Mouse (Mus musculus) limb, embryonic 10.5 days (tissue): ENCODE measurements around the gene Gm20715. TPM values are rescaled to one million over a fixed set of nuclear protein-coding genes. Genes with fewer than 3 reads are reported as not detected.

ENCODE experiments used
- DNase-seq: peaks from one replicate; pipeline ENCODE4 v3.0.0-alpha.2; 2017; ENCODE audit warnings: low spot score
- H3K27ac ChIP-seq: fragments of 300-500 bp; sonication (generic); 2 replicates; pipeline ENCODE4 v1.5.1; 2016; ENCODE audit warnings: mild to moderate bottlenecking
- H3K27me3 ChIP-seq: fragments of 300-500 bp; sonication (generic); 2 replicates; pipeline ENCODE4 v1.6.1; 2016; ENCODE audit warnings: low read depth, mild to moderate bottlenecking; ENCODE audit not compliant: poor library complexity, severe bottlenecking
- H3K36me3 ChIP-seq: fragments of 300-500 bp; sonication (generic); 2 replicates; pipeline ENCODE4 v1.6.1; 2016; ENCODE audit warnings: mild to moderate bottlenecking, moderate library complexity
- H3K4me1 ChIP-seq: fragments of 300-500 bp; sonication (generic); 2 replicates; pipeline ENCODE4 v1.6.1; 2016
- H3K4me3 ChIP-seq: fragments of 300-500 bp; sonication (generic); 2 replicates; pipeline ENCODE4 v1.5.1; 2016; ENCODE audit warnings: mild to moderate bottlenecking, moderate library complexity
- H3K9me3 ChIP-seq: fragments of 300-500 bp; sonication (generic); replicated peaks from 2 replicates; pipeline ENCODE4 v1.6.1; 2016; ENCODE audit warnings: mild to moderate bottlenecking
- WGBS: fragments of 180-500 bp; shearing (Covaris S2); methylation state at CpG from one replicate; pipeline ENCODE4 v1.1.7; 2016; 5-methylcytosine and 5-hydroxymethylcytosine counted together
- polyA plus RNA-seq: library from polyadenylated mRNA; unstranded; fragments of >200 nt; fragmentation: Nextera tagmentation; extraction: Ambion mirVana; gene quantifications from 2 replicates; pipeline ENCODE4 v1.2.1, GENCODE M21; 2016

The Gm20715 gene
- polyA plus RNA-seq, 1 experiment from 2014 or later, result 0.03 TPM

DNA sequence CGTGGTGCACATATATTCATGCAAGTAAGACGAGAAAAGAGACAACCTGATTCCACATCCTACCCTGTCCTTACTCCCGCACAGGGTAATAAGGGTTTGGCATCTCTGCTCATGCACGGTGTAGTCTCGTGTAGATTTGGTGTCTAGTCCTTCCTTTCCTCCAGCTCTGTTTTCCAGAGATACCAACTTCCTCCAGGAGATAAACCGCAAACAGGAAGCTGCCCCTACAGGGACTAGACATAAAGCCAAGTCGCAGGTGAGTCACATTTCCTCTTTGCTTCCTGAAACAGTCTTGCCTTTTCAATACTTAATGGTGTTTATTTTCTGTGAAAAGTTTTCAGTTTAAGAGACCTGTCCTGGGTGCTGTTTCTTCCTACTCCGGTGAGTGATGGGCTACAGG, 26.1 kb upstream of the Gm20715 start:
- Histone ChIP-seq H3K9me3 (no peaks in the 10 kb centered on the region), H3K4me3 (peak overlapping the region; percentile 62), H3K27ac (peak overlapping the region; percentile 80; the same call in 1 of the 2 replicates), H3K27me3 (no peaks in the 10 kb centered on the region), H3K4me1 (peaks cover 14% of the 10 kb centered on the region), H3K36me3 (peaks cover 8% of the 10 kb centered on the region)
- DNase-seq, result no peak
- 72% methylated on average over 8 of the region's 8 CpGs for WGBS

DNA sequence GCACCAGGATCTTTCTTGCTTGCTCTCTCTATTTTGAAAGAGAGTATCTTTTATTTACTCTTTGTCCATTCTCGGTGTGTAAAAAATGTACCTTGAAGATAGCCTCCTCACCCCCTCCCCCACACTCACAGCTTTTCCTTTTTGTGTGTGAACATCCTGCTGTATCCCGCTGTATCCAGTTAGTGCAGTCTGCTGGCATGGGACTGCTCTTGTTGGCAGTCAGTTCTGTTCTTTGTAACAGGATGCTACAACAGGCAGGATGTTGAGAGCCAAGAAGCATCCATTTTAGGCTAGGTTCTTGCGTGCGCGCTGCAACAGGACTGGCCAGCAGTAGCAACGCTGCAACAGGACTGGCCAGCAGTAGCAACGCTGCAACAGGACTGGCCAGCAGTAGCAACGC, 23.1 kb upstream of the Gm20715 start:
- H3K4me3 ChIP-seq, result no peak overlapping the region
- H3K27ac ChIP-seq, result no peak overlapping the region
- peaks cover 34% of the 10 kb centered on the region for H3K36me3 ChIP-seq
- no peaks in the 10 kb centered on the region for H3K27me3 ChIP-seq
- no peaks in the 10 kb centered on the region for H3K9me3 ChIP-seq
- DNase-seq, result no peak
- 94% methylated on average over 8 of the region's 8 CpGs for WGBS
- H3K4me1 ChIP-seq, result peaks cover 13% of the 10 kb centered on the region

DNA sequence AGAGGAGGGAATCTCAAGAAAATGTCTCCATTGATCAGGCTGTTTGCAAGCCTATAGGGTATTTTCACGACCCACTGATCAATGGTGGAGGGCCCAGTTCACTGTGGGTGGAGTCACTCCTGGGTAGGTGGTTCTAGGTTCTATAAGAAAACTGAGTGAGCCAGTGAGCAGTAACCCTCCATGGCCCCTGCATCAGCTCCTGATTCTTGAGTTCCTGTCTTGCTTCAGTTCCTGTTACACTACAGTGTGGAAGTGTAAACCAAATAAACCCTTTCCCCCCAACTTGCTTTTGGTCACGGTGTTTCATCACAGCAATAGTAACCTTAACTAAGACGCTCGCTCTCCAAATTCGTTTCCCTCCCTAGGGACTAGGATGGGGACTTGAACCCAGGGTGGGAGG, 21.1 kb upstream of the Gm20715 start:
- 89% methylated on average over 5 of the region's 5 CpGs for WGBS
- Histone ChIP-seq H3K9me3 (no peaks in the 10 kb centered on the region), H3K27me3 (no peaks in the 10 kb centered on the region), H3K36me3 (peaks cover 54% of the 10 kb centered on the region), H3K4me1 (no peaks in the 10 kb centered on the region), H3K4me3 (no peak overlapping the region), H3K27ac (no peak overlapping the region)
- DNase-seq, result no peak

DNA sequence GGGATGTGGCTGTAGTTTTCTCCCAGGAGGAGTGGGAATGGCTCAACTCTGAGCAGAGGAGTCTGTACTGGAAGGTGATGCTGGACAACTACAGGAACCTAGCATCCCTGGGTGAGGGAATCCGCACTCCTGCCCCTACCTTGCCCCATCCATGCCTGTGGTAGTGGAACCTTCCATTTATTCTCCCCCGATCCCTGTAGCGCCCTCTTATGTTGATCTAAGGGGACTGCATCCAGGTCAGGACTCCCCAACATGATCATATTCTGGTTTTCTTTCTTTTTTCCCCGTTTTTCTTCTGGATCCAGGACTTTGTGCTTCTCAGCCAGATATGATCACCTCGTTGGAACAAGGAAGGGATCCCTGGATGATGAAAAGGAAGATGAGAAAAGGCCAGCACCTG, 20.6 kb upstream of the Gm20715 start:
- H3K9me3 ChIP-seq, result no peaks in the 10 kb centered on the region
- WGBS, result 67% methylated on average over 5 of the region's 5 CpGs
- DNase-seq, result no peak
- H3K4me1 ChIP-seq, result no peaks in the 10 kb centered on the region
- H3K27ac ChIP-seq, result no peak overlapping the region
- H3K27me3 ChIP-seq, result no peaks in the 10 kb centered on the region
- H3K4me3 ChIP-seq, result no peak overlapping the region
- peaks cover 58% of the 10 kb centered on the region for H3K36me3 ChIP-seq

DNA sequence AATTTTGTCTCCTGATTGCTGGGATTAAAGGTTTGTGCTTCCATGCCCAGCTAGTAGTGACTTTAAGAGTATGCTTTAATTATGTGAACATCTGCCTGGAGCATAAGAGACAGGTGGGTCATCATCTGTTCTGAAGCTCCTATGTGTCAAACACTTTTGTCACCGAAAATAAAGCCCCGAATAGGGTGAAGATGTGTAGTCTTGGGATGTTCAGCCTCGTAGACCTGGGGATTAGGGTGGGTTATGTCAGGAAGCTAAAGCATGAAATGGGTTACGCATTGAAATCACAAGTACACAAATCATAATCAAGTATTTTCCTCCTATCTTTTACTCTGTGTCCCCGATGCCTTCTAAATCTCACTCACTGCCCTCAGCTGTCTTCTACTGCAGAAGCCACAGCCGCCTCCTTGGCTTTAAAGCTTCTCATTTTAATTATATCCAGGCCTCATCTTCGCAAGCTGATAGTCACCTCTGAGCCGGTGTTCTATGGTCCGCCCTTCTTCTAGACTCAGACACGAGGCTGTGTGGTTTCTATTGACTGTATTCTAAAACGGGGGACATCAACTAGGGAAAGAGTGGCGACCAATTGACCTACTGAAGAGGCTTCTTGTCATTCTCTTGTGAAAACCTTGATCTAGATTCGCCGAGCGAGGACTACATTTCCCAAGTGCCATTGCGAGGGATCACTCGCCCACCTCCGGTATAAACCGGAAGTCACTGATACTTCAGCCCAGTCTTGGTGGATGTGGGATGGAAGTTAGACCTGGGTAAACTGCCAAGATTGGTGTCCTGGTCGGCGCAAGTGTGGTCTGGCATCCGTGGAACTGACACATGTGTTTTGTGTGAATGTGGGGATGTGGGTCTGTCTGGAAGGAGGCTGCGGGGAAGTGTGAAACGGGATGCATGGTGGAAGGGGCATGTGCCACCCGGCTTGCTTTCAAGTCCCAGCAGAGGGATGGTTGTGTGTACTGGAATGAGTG, 11.8 kb upstream of the Gm20715 start, which contains the start of gene Smim17:
Smim17 (plus strand) TSS at position 720 of the 980 bp plus-strand sequence.
- Histone ChIP-seq H3K36me3 (peaks cover 24% of the 10 kb centered on the region), H3K4me3 (peak within 1 kb of the TSS; percentile 60), H3K27ac (0 out of 2 replicates have a peak within 1 kb of the TSS, but pooled peaks have one; percentile 28), H3K4me1 (0 out of 2 replicates have a peak, but pooled peaks cover 4% of the 10 kb centered on the region), H3K9me3 (no peaks in the 10 kb centered on the region), H3K27me3 (no peaks in the 10 kb centered on the region)
- peak; percentile 54 for DNase-seq
- WGBS, result 25% methylated on average over 25 of the region's 25 CpGs

DNA sequence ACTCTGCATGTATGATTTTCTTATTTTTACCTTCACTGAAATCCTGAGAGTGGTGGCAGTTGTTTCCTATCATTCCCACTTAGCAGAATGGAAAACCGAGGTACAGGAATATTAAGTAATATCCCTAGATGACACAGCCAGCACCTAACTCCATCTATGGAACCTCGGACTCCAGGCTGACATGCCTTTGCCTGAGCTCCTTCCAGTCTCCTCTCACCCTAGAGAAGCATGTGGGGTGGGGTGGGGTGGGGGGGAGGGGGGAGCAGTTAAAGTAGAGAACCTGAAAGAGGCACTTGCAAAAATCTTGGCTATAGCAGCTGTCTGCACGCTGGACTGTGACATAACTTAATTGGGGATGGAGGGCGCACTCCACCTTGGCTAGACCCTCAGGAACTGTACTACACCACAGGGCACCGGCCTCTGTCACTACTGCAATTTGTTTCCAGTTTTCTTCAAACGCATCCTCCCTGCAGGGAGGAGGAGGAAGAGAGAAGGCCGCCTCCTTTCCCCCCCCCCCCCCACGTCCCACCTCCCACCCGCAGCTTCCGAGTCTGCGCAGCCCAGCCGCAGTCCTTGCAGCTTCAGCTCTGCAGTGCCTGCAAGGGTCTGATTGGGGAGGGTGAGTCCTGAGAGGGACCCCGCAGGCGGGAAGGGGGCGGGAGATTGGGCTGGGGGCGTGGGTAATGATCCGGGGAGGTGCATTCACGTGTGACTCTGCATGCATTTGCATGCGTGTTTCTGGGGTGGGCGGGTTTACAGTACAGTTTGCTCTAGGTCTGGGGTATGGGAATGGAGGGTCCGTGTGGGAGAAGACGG, 4.8 kb downstream of the Gm20715 start:
- no peak for DNase-seq
- Histone ChIP-seq H3K27me3 (peaks cover 5% of the 10 kb centered on the region; the same call in 1 of the 2 replicates), H3K9me3 (no peaks in the 10 kb centered on the region), H3K36me3 (no peaks in the 10 kb centered on the region), H3K4me1 (no peaks in the 10 kb centered on the region), H3K4me3 (no peak overlapping the region), H3K27ac (no peak overlapping the region)
- 7% methylated on average over 21 of the region's 22 CpGs for WGBS

DNA sequence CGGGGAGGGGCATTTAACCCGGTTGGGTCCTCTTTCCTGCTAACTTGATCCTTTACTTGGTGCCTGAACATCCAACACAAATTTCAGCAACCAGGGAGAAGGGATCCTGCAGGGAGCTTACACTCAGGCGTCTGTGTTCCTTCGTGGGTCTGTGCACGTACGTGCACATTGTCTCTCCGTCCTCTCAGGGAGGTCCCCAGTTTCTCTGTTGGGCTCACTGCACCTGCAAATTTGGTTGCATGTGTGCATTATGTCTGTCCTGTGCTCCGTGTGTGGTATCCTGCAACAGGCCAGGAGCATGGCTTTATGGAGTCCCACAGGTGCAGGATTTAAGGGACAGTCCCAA, 5.3 kb downstream of the Gm20715 start:
- no peak for DNase-seq
- H3K27ac ChIP-seq, result no peak overlapping the region
- no peaks in the 10 kb centered on the region for H3K36me3 ChIP-seq
- WGBS, result 26% methylated on average over 8 of the region's 8 CpGs
- H3K4me1 ChIP-seq, result no peaks in the 10 kb centered on the region
- H3K4me3 ChIP-seq, result no peak overlapping the region
- peaks cover 5% of the 10 kb centered on the region; the same call in 1 of the 2 replicates for H3K27me3 ChIP-seq
- no peaks in the 10 kb centered on the region for H3K9me3 ChIP-seq

DNA sequence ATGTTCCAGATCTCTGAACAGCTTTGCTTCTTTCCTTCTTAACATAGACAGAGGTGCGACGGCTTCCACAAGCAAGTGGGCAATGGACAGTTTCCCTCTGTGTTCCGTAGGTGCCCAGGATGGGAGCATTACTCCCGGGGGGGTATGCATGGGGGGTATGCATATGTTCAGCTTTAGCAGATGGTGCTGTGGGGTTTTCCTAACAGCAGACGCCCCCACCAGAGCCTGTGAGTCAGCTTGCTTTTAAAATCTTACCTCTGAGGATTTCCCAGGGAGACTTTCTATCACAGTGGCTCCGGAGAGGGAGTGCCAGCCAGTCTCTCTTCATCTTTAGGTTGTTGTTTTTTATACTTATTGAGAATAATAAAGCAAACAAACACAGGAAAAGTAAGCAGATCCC, 9.8 kb downstream of the Gm20715 start:
- Histone ChIP-seq H3K4me3 (no peak overlapping the region), H3K36me3 (no peaks in the 10 kb centered on the region), H3K27ac (no peak overlapping the region), H3K27me3 (peaks cover 3% of the 10 kb centered on the region; the same call in 1 of the 2 replicates), H3K9me3 (no peaks in the 10 kb centered on the region), H3K4me1 (no peaks in the 10 kb centered on the region)
- DNase-seq, result no peak
- WGBS, result 81% methylated on average over 6 of the region's 6 CpGs

DNA sequence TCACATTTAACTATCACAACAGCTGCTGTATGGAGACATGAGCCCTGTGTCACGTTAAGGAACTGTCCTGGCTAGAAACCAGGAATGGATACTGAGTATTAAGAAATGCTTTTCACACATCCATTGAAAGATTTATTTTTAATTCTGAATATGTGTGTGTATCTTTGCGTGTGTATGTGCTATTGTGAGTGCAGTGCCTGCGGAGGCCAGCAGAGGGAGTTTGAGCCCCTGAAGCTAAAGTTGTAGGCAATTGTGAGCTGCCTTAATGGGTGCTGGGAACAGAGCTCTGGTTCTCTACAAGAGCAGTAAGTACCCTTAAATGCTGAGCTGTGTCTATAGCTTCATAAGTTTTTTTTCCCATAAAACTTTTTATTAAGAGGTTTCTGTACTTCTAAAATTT, 19.3 kb downstream of the Gm20715 start:
- WGBS, result 90% methylated on average over 3 of the region's 3 CpGs
- H3K4me1 ChIP-seq, result no peaks in the 10 kb centered on the region

DNA sequence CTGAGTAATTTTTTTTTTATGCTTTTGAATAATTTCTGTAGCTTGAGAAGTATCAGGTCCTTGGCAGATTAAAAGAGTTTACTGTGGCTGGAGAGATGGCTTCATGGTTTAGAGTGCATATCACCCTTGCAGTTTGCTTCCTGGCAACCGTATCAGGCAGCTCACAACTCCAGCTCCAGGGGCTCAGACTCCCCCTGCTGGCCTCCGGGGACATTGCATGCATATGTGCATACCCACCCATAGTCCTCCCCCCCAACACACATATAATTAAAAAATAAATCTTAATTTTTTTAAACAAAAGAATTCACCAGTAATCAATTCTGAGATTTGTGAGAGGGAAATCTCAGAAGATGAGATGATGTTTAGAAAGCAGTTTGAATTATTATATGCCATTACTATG, 20.3 kb downstream of the Gm20715 start:
- Histone ChIP-seq H3K36me3 (no peaks in the 10 kb centered on the region), H3K27me3 (no peaks in the 10 kb centered on the region), H3K27ac (no peak overlapping the region), H3K4me1 (peaks cover 3% of the 10 kb centered on the region), H3K9me3 (0 out of 2 replicates have a peak, but pooled peaks cover 4% of the 10 kb centered on the region), H3K4me3 (no peak overlapping the region)
- 40% methylated on average over 2 of the region's 2 CpGs for WGBS
- peak; percentile 51 for DNase-seq

More for the DNA sequence above, 19.3 kb downstream of the Gm20715 start:
- Histone ChIP-seq H3K27me3 (no peaks in the 10 kb centered on the region), H3K4me3 (no peak overlapping the region), H3K36me3 (no peaks in the 10 kb centered on the region), H3K27ac (no peak overlapping the region), H3K9me3 (0 out of 2 replicates have a peak, but pooled peaks cover 4% of the 10 kb centered on the region)
- no peak for DNase-seq

DNA sequence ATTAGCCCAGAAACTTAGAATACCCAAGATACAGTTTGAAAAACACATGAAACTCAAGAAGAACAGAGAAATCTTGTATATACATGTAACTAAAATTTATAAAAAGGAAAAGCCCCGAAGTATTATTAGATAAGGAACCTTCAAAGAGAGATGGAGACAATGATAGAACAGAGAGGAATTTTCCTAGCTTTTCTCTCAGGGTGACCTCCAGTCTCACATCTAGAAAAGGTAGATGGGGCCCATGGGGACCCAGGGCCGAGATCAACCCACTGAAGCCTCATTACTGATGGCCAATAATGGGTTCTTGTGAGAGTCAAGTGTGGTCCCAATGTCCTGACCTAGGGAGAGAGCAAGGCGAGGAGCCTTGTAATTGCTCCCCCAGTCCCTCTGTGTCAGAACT, 28.3 kb downstream of the Gm20715 start, which contains the start of gene Olfr1344:
Olfr1344 (plus strand) TSS at position 301 of the 400 bp plus-strand sequence.
- H3K9me3 ChIP-seq, result no peaks in the 10 kb centered on the region
- DNase-seq, result no peak
- peaks cover 6% of the 10 kb centered on the region for H3K4me1 ChIP-seq
- no peak within 1 kb of the TSS for H3K27ac ChIP-seq
- H3K36me3 ChIP-seq, result no peaks in the 10 kb centered on the region
- no peak within 1 kb of the TSS for H3K4me3 ChIP-seq
- no peaks in the 10 kb centered on the region for H3K27me3 ChIP-seq
- 79% methylated on average over 3 of the region's 3 CpGs for WGBS

DNA sequence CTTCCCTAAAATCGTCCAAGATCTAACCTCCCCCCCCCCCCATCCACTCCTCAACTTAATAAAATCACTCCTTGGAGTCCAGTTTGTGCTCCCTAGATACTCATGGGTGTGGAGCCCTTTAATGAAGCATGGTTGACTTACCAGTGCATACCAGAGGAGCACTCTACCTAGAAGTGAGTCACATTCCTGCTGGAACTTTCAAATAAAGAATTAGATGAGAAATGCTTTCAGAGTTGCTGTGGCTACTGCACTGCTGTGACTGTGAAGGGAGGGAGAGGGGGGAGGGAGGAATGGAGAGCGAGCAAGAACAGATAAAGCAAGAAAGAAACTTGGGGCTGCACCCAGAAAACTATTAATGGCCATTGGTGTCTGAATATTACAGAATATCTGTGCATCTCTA, 31.1 kb downstream of the Gm20715 start:
- Histone ChIP-seq H3K4me1 (no peaks in the 10 kb centered on the region), H3K36me3 (no peaks in the 10 kb centered on the region), H3K4me3 (no peak overlapping the region), H3K27ac (no peak overlapping the region), H3K9me3 (no peaks in the 10 kb centered on the region), H3K27me3 (no peaks in the 10 kb centered on the region)
- WGBS, result 75% methylated on average over 2 of the region's 2 CpGs
- no peak for DNase-seq

DNA sequence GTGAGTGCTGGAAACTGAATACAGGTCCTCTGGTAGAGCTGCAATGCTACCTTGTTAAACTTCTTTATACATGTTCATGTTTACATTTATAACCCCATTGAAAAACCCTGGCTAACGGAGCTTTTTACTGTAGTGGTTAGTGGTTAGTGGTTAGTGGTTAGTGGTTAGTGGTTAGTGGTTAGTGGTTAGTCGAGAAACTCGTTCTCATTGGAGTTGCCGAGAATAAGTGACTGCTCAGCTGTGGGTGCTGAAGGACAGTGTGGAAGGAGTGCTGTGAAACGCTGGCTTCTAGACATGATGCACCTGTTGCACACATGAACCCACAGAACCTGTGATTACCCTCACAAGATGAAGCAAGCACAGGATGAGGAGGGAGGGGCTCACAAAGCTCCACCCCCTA, 37.7 kb downstream of the Gm20715 start:
- DNase-seq, result no peak
- Histone ChIP-seq H3K9me3 (no peaks in the 10 kb centered on the region), H3K4me3 (no peak overlapping the region), H3K36me3 (no peaks in the 10 kb centered on the region), H3K27ac (no peak overlapping the region), H3K27me3 (no peaks in the 10 kb centered on the region), H3K4me1 (no peaks in the 10 kb centered on the region)
- WGBS, result 95% methylated on average over 5 of the region's 5 CpGs
